Mouse (Mus musculus) intestine, embryonic 14.5 days (tissue): ENCODE data around the gene Rac2. TPM values are rescaled to one million over a fixed set of nuclear protein-coding genes. Genes with fewer than 3 reads are reported as not detected.

Experiments used
- ATAC-seq: fragments of 200-750 bp; cut with Nextera tagmentation; replicated peaks from 2 replicates; pipeline ENCODE4 v1.8.0; 2017; ENCODE audit warnings: low read depth, moderate number of reproducible peaks, moderate TSS enrichment, moderate library complexity; ENCODE audit not compliant: low FRiP score, low TSS enrichment
- DNase-seq: peaks from one replicate; pipeline ENCODE4 v3.0.0-alpha.2; 2018; ENCODE audit warnings: low spot score
- H3K27ac ChIP-seq: fragments of 300-500 bp; sonication (generic); 2 replicates; pipeline ENCODE4 v1.5.1; 2014; ENCODE audit warnings: low read depth, mild to moderate bottlenecking, control low read depth
- H3K27me3 ChIP-seq: fragments of 300-500 bp; sonication (generic); replicated peaks from 2 replicates; pipeline ENCODE4 v1.6.1; 2014; ENCODE audit warnings: low read length, control low read depth; ENCODE audit not compliant: control insufficient read depth, insufficient read depth
- H3K36me3 ChIP-seq: fragments of 300-500 bp; sonication (generic); 2 replicates; pipeline ENCODE4 v1.6.1; 2014; ENCODE audit warnings: low read length, control low read depth; ENCODE audit not compliant: control insufficient read depth, insufficient read depth
- H3K4me1 ChIP-seq: fragments of 300-500 bp; sonication (generic); replicated peaks from 2 replicates; pipeline ENCODE4 v1.6.1; 2014; ENCODE audit warnings: low read length, control low read depth, mixed read lengths; ENCODE audit not compliant: control insufficient read depth, insufficient read depth
- H3K4me2 ChIP-seq: fragments of 300-500 bp; sonication (generic); 2 replicates; pipeline ENCODE4 v1.6.1; 2014; ENCODE audit warnings: low read length
- H3K4me3 ChIP-seq: fragments of 300-500 bp; sonication (generic); 2 replicates; pipeline ENCODE4 v1.5.1; 2014; ENCODE audit warnings: low read depth, low read length, control low read depth, mixed read lengths
- H3K9ac ChIP-seq: fragments of 300-500 bp; sonication (generic); 2 replicates; pipeline ENCODE4 v1.6.1; 2014; ENCODE audit warnings: mild to moderate bottlenecking, low read length
- H3K9me3 ChIP-seq: fragments of 300-500 bp; sonication (generic); 2 replicates; pipeline ENCODE4 v1.6.1; 2016; ENCODE audit warnings: low read length, control low read depth; ENCODE audit not compliant: control insufficient read depth
- WGBS: fragments of 180-500 bp; shearing (Covaris S2); extraction: QIAGEN DNeasy Blood & Tissue Kit; methylation state at CpG from one replicate; pipeline ENCODE4 v1.1.7; 2014; 5-methylcytosine and 5-hydroxymethylcytosine counted together
- polyA plus RNA-seq: library from polyadenylated mRNA; unstranded; fragments of >200 nt; fragmentation: Nextera tagmentation; extraction: Ambion mirVana; gene quantifications from 2 replicates; pipeline ENCODE4 v1.2.1, GENCODE M21; 2014

Rac2 gene
- 16.7 and 17.5 TPM in 2 replicates for polyA plus RNA-seq

DNA sequence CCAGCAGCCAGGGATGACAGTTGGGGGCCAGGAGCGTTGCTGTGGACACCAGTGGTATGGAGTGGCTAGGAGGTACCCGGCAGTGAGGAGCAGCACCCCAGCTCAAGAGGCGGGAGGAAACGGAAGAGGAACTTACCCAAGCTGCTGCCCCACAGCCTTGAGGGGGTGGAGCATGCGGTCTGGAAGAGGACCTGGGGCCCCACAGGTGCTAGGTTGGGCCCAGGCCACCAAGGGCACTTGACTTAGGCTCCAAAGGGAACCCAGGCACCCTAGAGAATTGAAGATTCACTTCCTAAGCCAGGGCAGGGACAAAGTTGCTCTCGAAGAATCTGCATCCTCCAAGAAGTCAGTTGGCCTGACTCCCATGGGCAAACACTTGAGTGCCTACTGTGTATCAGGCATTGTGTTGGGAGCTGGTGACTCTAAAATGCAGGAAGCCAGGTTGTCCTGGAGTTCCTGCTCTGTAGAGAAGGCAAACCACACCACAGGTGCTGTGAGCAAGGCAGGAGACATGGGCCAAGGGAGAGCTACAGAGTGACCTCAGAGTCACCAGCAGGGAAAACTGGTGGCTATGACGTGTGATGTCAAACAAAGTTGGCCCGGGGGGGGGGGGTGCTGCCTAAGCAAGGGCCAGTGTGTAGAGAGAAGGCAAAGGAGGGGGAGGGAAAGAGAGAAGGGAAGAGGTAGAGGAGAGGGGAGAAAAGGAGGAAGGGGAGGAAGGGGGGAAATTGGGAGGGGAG, at the start of gene Rac2:
Gene Rac2 (minus strand): TSS at position 126 of the 740 bp plus-strand sequence.
- no peak within 1 kb of the TSS for H3K4me3 ChIP-seq
- no peak within 1 kb of the TSS for H3K27ac ChIP-seq
- 78% methylated on average over 8 of the region's 8 CpGs for WGBS
- no peak within 1 kb of the TSS for H3K9ac ChIP-seq
- no peaks in the 10 kb centered on the region for H3K27me3 ChIP-seq
- DNase-seq (no peak), ATAC-seq (no peak)
- no peaks in the 10 kb centered on the region for H3K9me3 ChIP-seq
- no peaks in the 10 kb centered on the region for H3K4me1 ChIP-seq
- H3K36me3 ChIP-seq: no peaks in the 10 kb centered on the region
- no peak within 1 kb of the TSS for H3K4me2 ChIP-seq

DNA sequence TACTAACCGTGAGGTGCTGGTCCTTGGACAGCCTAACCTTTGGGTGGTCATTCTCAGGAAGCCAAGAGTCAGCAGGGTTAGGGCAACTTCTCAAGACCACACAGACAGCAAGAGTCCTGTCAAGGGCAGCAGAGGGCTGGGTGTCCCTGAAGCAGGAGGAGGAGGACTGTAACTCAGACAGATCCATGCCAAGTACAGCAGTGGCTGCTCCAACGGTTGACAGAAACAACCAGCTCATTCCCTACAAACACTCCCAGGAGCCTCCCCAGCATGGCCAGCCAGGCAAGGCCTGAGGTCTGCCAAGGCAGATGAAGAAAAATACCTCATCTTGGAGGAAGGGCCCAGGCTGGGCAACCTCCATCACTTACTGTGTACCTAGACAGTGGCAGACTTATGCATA, 44.4 kb upstream of the Rac2 start:
- no peaks in the 10 kb centered on the region for H3K27me3 ChIP-seq
- DNase-seq (no peak), ATAC-seq (no peak)
- no peak overlapping the region for H3K4me2 ChIP-seq
- no peaks in the 10 kb centered on the region for H3K9me3 ChIP-seq
- H3K4me1 ChIP-seq: no peaks in the 10 kb centered on the region
- 73% methylated on average over 2 of the region's 2 CpGs for WGBS
- no peak overlapping the region for H3K27ac ChIP-seq
- no peak overlapping the region for H3K4me3 ChIP-seq
- H3K36me3 ChIP-seq: no peaks in the 10 kb centered on the region
- H3K9ac ChIP-seq: no peak overlapping the region

DNA sequence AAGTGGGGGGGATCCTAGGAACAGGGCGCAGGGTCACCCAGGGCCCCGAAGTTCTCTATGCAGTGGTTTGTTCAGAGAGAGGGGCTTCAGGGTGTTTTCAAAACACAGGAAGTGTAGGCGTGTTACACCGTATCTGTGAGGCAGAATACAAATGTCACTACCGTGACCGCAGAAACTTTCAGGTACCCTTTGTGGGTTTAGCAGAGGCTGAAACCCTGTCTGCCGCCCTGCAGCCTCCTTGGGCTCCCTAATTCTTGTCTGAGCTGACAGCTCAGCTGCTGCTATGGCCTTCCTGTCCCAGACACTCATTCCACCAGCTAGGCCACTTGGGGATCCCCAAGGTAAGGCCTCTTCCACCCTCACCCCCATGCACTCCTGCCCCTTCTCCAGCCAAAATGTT, 42.0 kb upstream of the Rac2 start:
- H3K9me3 ChIP-seq: no peaks in the 10 kb centered on the region
- DNase-seq: no peak
- H3K27ac ChIP-seq: no peak overlapping the region
- no peak overlapping the region for H3K9ac ChIP-seq
- H3K27me3 ChIP-seq: no peaks in the 10 kb centered on the region
- no peak overlapping the region for H3K4me3 ChIP-seq
- H3K4me2 ChIP-seq: no peak overlapping the region
- ATAC-seq: no peak
- WGBS: 89% methylated on average over 7 of the region's 7 CpGs
- no peaks in the 10 kb centered on the region for H3K36me3 ChIP-seq
- H3K4me1 ChIP-seq: 0 out of 2 replicates have a peak, but pooled peaks cover 3% of the 10 kb centered on the region

DNA sequence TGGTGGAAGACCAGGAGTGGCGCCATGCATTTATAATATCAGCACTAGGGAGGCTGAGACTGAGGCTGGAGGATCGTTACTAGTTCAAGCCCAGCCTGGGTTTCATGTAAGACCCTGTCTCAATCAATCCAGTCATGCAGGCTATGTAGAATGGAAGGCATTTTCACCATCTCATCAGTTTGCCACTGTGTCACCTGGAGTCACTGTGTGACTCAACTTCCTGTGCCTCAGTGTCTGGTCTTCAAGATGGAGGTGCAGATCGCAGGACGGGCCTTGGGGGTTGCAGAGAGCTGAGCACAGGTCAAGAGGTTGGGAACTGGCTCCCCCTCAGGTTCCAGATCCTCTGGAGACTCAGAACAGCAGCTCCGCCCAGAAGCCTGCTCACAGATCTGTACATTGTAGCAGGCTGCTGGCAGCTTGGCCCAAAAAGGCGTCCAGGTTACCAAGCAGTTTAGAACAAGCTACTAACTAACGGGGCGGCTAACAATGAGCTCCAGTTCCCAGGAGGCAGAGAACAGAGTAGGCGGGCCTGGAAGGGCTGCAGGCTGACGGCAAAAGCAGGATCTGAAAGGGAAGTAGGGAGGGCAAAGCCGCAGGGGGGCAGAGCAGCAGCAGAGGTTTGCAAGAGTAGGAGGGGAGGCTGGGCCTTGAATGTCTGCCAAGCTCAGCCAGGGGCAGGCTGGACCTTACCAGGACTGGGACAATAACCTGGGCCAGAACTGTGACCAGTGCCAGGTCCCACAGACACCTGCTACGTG, 38.3 kb upstream of the Rac2 start:
- Histone ChIP-seq H3K9ac (no peak overlapping the region), H3K36me3 (no peaks in the 10 kb centered on the region), H3K4me3 (no peak overlapping the region), H3K4me1 (0 out of 2 replicates have a peak, but pooled peaks cover 3% of the 10 kb centered on the region), H3K27ac (no peak overlapping the region), H3K9me3 (no peaks in the 10 kb centered on the region), H3K27me3 (no peaks in the 10 kb centered on the region), H3K4me2 (no peak overlapping the region)
- WGBS: 44% methylated on average over 12 of the region's 12 CpGs
- no peak for ATAC-seq
- no peak for DNase-seq

GRCm38 (mm10) chr15:78607463-78607862, 34.9 kb upstream of the Rac2 start:
- DNase-seq (no peak), ATAC-seq (peak; percentile 56; the same call in 1 of the 2 replicates)
- H3K27ac ChIP-seq: no peak overlapping the region
- 0 out of 2 replicates have a peak, but pooled peaks cover 3% of the 10 kb centered on the region for H3K4me1 ChIP-seq
- H3K27me3 ChIP-seq: no peaks in the 10 kb centered on the region
- no peak overlapping the region for H3K4me2 ChIP-seq
- no peaks in the 10 kb centered on the region for H3K9me3 ChIP-seq
- H3K36me3 ChIP-seq: no peaks in the 10 kb centered on the region
- WGBS: 68% methylated on average over 4 of the region's 4 CpGs
- no peak overlapping the region for H3K4me3 ChIP-seq
- H3K9ac ChIP-seq: no peak overlapping the region

GRCm38 (mm10) chr15:78606059-78606458, 33.5 kb upstream of the Rac2 start:
- no peaks in the 10 kb centered on the region for H3K9me3 ChIP-seq
- ATAC-seq: no peak
- WGBS: 83% methylated on average over 6 of the region's 6 CpGs

DNA sequence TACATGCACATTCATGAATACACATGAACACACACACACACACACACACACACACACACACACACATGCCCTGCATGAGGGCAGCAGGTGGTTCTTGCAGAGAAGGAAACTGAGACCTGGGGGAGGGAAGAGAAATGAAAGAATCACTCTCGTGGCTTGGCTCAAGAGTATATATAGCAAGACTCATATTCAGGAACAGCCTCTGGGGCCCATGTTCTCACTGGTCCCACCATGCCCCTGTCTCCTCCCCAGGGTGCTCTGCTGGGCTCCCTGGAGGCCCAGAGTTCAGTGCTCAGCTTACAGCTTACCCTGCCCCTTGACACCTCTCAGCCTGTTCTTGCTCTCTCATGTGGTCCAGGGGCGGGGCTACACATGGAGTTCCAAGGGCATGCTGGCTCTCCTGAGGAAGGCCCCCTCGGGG, 32.8 kb upstream of the Rac2 start:
- H3K4me1 ChIP-seq: no peaks in the 10 kb centered on the region
- H3K4me2 ChIP-seq: no peak overlapping the region
- H3K36me3 ChIP-seq: no peaks in the 10 kb centered on the region
- H3K9ac ChIP-seq: no peak overlapping the region
- no peak overlapping the region for H3K27ac ChIP-seq
- DNase-seq: no peak
- no peaks in the 10 kb centered on the region for H3K27me3 ChIP-seq
- no peak for ATAC-seq
- no peak overlapping the region for H3K4me3 ChIP-seq
- WGBS: 49% methylated on average over 3 of the region's 3 CpGs
- no peaks in the 10 kb centered on the region for H3K9me3 ChIP-seq

More at GRCm38 (mm10) chr15:78606059-78606458, 33.5 kb upstream of the Rac2 start:
- no peak for DNase-seq
- Histone ChIP-seq H3K4me1 (0 out of 2 replicates have a peak, but pooled peaks cover 1% of the 10 kb centered on the region), H3K4me2 (no peak overlapping the region), H3K4me3 (no peak overlapping the region), H3K36me3 (no peaks in the 10 kb centered on the region), H3K9ac (no peak overlapping the region), H3K27ac (no peak overlapping the region), H3K27me3 (no peaks in the 10 kb centered on the region)

- H3K27ac ChIP-seq: no peak overlapping the region
- no peak overlapping the region for H3K4me3 ChIP-seq
- H3K9me3 ChIP-seq: no peaks in the 10 kb centered on the region
- H3K4me1 ChIP-seq: no peaks in the 10 kb centered on the region
- H3K4me2 ChIP-seq: no peak overlapping the region
- DNase-seq: no peak
- no peaks in the 10 kb centered on the region for H3K27me3 ChIP-seq
- H3K36me3 ChIP-seq: no peaks in the 10 kb centered on the region
- ATAC-seq: no peak
- H3K9ac ChIP-seq: no peak overlapping the region
- WGBS: 65% methylated on average over 6 of the region's 6 CpGs
These were observed 31.7 kb upstream of the Rac2 start for GRCm38 (mm10) chr15:78604255-78604654.
